Mouse (Mus musculus) cortical plate, adult 2 months (tissue): ENCODE results near the gene Tbx21. TPM values are rescaled to one million over a fixed set of nuclear protein-coding genes. Genes with fewer than 3 reads are reported as not detected.

Source experiments
- H3K27ac ChIP-seq: fragments of 200-500 bp; 2 replicates; pipeline ENCODE4 v1.5.1; 2012; ENCODE audit warnings: low read length, control low read depth, inconsistent platforms; ENCODE audit not compliant: insufficient read depth
- H3K4me1 ChIP-seq: fragments of 200-500 bp; 2 replicates; pipeline ENCODE4 v1.6.1; 2011; ENCODE audit warnings: low read length; ENCODE audit not compliant: control insufficient read depth, insufficient read depth
- H3K4me3 ChIP-seq: fragments of 200-500 bp; 2 replicates; pipeline ENCODE4 v1.5.1; 2011; ENCODE audit warnings: mild to moderate bottlenecking, low read length, control low read depth; ENCODE audit not compliant: insufficient read depth
- CTCF ChIP-seq: fragments of 200-500 bp; IDR thresholded peaks from 2 replicates; pipeline ENCODE4 v1.5.1; 2011; ENCODE audit warnings: mild to moderate bottlenecking, control low read depth, low read length; ENCODE audit not compliant: insufficient read depth; ENCODE audit errors: extremely low read depth
- POLR2A ChIP-seq: fragments of 200-500 bp; IDR thresholded peaks from 2 replicates; pipeline ENCODE4 v1.6.1; 2011; ENCODE audit warnings: mild to moderate bottlenecking, low read length, control low read depth; ENCODE audit not compliant: insufficient read depth; ENCODE audit errors: extremely low read depth
- polyA plus RNA-seq: library from polyadenylated mRNA; depleted of rRNA; stranded (reverse); fragments of >200 nt; gene quantifications from 2 replicates; pipeline ENCODE4 v1.2.3, GENCODE M21; 2012

The Tbx21 gene
- polyA plus RNA-seq, 1 experiment: 0.10 TPM

DNA sequence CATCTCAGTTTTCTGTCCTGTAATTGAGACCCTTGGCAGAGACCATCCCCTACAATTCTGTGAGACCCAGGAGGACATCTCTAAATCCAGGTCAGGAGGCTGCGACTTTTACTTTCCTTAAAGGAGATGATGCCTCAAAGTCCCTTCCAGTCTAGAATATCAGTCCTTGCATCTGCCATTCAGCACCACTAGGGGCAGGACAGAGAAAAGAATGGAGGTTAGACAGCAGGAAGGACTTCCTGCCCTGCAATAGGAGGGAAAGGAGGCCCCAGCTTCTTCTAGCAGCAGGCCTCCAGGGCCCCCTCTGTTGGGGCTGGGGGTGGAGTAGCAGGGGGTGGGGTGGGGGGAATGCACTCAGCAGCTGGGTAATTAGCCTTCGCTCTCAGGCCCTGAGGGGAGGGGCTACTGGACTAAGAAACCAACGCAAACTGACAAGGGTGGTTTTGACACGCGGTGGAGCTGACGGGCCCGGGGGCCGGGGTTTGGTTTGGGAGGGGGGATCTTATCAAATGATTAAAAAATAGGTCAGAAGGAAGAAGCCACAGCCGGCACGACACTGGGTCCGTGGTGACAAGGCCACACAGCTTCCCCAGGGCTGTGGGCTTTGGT lies 8.3 kb upstream of the Tbx21 start:
- no peaks in the 10 kb centered on the region for H3K4me1 ChIP-seq
- TF ChIP-seq POLR2A (no peak), CTCF (no peak)
- no peak overlapping the region for H3K4me3 ChIP-seq

DNA sequence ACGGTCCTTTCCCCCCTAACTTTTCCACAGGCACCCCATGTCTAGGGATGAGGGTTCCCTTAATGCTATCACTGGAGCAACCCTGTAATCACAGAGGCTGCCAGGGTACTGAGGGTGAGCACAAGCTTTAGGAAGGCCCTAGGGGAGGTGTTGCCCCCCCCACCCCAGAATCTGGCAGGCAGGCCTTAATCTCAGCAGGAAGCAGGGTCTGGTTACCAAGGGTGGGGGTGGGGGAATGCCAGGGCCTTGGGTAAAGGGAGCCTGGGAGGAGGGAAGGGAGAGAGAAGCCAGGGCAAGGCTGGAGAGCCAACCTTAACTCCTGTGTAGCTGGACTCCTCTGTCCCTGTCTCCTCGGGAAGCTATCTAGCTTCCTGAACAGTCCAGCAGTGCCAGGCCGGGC lies 5.5 kb upstream of the Tbx21 start:
- Histone ChIP-seq H3K4me3 (no peak overlapping the region), H3K4me1 (no peaks in the 10 kb centered on the region), H3K27ac (no peak overlapping the region)
- no peak for TF ChIP-seq POLR2A
- no peak for TF ChIP-seq CTCF

More for the DNA sequence above, 8.3 kb upstream of the Tbx21 start:
- H3K27ac ChIP-seq: no peak overlapping the region

DNA sequence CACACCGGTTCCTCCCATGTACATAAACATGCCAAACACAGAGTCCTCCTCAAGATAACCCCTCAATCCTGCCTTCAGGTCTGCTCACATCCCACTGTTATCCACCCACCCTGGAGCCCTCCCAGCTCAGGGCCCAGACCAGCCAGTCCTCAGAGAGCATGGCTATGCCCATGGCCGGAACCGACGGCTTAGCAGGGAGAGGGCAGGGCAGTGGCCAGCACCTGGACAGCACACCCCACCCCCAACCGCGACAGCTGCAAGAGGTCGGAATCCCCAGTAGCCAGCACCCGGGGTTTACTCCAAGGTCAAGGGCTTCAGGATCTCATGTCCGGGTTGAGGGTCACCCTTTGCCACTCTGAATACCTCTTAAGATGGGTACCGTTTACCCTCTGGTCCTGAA lies 5.1 kb upstream of the Tbx21 start:
- no peak overlapping the region for H3K4me3 ChIP-seq
- TF ChIP-seq POLR2A: no peak
- H3K4me1 ChIP-seq: no peaks in the 10 kb centered on the region
- H3K27ac ChIP-seq: no peak overlapping the region

DNA sequence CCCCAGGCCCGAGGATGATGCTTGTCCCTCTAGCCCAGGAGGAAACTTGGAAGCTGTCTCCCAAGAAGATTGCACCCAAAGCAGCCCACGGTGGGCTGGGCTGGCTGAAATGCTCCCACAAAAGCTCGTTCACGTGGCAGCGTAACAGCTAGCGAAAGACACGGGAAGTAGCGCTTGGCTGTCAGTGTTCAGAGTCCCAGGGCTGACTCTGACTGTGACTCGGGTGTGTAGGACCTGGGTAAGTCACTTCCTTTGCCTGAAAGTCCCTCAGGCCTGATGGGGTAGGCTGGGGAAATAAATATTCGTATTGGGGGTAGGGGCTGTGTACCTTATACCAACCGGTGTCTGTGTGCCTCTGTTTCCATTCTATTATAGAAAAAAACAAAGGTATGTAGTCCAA lies 666 bp upstream of the Tbx21 start:
- Histone ChIP-seq H3K4me3 (no peak overlapping the region), H3K4me1 (no peaks in the 10 kb centered on the region), H3K27ac (no peak overlapping the region)
- no peak for TF ChIP-seq CTCF

DNA sequence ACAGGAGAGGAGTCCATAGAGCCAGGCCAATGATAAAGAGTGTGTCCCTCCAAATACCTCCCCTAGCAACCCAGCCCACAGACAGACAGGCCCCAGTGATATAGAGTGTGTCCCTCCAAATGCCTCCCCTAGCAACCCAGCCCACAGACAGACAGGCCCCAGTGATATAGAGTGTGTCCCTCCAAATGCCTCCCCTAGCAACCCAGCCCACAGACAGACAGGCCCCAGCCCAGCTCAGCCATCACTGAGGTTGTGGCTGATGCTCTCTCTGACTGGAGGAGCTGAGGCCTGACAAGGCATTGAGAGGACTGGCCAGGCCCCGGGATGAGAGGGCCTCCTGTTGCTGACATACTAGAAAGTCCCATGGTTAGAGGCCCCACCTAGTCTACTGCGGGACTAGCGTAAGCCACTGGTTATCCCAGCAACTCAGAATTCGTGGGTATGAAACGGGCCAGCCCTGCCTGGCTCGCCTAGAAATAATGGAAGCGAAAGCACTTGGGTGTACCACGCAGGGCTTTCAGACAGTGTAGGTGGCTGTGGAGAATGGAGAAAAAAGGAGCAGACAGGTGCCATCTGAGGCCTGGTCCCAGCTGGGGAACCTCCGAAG lies 2.5 kb downstream of the Tbx21 start:
- H3K4me3 ChIP-seq: no peak overlapping the region
- no peak for TF ChIP-seq POLR2A
- no peak for TF ChIP-seq CTCF
- no peak overlapping the region for H3K27ac ChIP-seq
- no peaks in the 10 kb centered on the region for H3K4me1 ChIP-seq

DNA sequence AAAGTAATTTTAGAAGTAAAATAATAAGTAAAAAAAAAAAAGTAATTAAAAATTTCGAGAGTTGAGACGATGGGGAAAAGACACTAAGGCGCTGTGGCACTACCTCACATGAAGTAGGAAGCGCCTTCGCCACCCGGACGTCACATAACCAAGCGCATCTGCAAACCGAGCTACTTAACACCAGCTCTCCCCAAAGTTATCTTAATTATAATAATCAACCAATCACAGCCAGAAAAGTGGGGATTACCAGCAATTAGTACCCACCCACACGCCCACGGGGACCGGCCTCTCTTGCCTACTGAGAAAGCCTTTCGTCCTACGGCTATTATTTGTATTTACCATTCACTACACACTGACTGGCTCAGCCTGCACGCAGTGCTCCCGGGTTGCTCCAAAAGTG lies 6.2 kb downstream of the Tbx21 start:
- TF ChIP-seq POLR2A (no peak), CTCF (no peak)
- Histone ChIP-seq H3K4me3 (no peak overlapping the region), H3K4me1 (no peaks in the 10 kb centered on the region), H3K27ac (no peak overlapping the region)

DNA sequence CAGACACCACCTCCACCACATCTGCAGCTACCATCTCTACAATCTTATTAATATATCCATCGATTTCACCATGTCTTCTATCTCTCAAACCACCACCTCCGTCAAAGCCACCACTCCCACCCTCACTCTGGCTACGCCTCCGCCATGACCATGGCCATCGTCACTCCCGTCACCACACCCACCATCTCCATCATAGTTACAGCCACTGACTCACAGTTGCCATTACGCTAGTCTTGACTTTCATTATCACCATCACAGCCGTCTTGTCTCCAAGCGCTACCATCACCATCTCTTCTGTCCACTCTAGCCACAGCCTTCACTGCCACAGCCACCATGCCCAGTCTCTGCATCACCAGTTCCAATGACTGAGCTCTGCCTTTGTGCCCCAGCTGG lies 11.0 kb downstream of the Tbx21 start:
- Histone ChIP-seq H3K27ac (no peak overlapping the region), H3K4me3 (no peak overlapping the region), H3K4me1 (no peaks in the 10 kb centered on the region)
- TF ChIP-seq CTCF (no peak), POLR2A (no peak)

DNA sequence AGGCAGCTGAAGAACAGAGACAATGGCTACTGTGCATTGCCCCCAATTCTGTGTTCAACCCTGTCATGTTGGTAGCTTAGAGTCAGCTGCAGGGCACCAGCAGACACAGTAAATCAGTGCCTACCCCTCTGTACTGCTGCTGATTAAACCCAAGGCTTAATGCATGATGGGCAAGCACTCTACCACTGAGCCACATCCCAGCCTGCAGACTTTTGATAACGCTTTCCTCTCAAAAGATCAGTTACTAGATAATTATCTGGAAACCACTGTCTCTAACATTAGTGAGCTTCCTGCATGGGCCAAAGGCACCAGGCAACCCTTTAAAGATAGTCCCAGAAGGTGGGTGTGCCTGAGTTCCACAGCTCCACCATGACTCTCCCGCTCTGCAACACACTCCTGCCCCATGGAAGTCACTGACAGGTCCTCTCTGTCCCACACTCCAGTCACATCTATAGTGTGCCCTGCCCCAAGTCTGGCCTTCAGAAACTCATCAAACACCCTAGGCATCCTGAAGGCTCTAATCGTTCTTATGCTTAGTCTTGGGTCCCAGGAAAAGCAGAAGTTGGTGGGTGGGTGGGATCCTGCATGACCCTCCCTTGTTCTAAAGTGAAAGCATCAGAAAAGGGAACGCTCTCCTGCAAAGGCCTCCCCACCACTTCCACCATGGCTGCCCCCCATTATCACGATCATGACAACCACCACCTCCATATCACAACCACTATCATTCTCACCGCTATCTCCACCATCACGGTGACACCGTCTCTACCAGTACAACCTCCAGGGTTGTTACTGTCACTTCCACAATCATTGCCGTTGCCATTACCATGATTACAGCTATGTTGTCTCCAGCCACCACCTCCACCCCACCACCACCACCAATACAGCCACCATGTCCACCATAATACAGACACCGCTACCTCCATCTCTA lies 11.7 kb downstream of the Tbx21 start:
- Histone ChIP-seq H3K27ac (no peak overlapping the region), H3K4me3 (no peak overlapping the region), H3K4me1 (no peaks in the 10 kb centered on the region)
- TF ChIP-seq POLR2A (no peak), CTCF (no peak)

DNA sequence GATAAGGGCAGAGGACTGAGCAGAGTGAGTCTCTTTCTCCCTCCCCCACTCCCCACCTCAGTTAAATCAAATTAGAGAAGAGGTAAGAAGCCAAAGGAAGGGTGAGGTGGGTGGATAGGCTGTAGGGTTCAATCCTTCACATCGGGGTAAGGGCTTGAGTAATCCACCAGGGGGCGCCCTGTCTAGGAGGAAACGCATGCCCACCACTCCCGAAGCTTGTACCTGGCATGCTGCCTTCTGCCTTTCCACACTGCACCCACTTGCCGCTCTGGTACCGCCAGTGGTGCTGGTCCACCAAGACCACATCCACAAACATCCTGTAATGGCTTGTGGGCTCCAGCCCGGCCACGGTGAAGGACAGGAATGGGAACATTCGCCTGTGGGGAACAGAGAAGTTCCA lies 13.4 kb downstream of the Tbx21 start:
- H3K4me3 ChIP-seq: no peak overlapping the region

DNA sequence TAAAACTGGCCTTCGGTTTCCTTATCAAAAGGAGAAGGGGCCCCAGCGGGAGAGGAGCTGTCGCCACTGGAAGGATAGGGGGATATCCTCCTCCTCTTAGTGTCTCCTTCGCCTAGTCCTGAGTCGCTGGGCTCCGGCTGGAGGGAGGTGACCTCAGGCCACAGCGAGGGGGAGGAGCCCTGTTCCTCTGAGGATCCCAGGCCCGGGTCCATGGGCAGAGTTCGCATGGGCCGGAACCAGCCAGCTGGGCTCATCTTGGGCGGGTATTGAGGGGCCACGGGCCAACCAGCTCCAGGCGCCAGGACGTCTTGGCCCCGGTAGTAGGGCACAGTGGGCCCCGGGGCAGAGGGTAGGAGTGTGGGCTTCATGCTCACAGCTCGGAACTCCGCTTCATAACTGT lies 16.3 kb downstream of the Tbx21 start:
- Histone ChIP-seq H3K27ac (no peak overlapping the region), H3K4me1 (no peaks in the 10 kb centered on the region), H3K4me3 (no peak overlapping the region)
- no peak for TF ChIP-seq POLR2A
- TF ChIP-seq CTCF: no peak

More for the DNA sequence above, 13.4 kb downstream of the Tbx21 start:
- Histone ChIP-seq H3K27ac (no peak overlapping the region), H3K4me1 (no peaks in the 10 kb centered on the region)
- TF ChIP-seq CTCF: peak; percentile 50; the same call in 1 of the 2 replicates
- TF ChIP-seq POLR2A: no peak
